Mouse (Mus musculus) midbrain, embryonic 16.5 days (tissue): ENCODE results near the gene Ube2cbp. TPM values are rescaled to one million over a fixed set of nuclear protein-coding genes. Genes with fewer than 3 reads are reported as not detected.
A peak's percentile ranks its signal among the peaks of the same experiment; 100 is the strongest.

ENCODE experiments used
- ATAC-seq: fragments of 200-750 bp; cut with Nextera tagmentation; 2 replicates; pipeline ENCODE4 v1.8.0; 2017; ENCODE audit warnings: moderate TSS enrichment
- H3K27ac ChIP-seq: fragments of 300-500 bp; sonication (generic); 2 replicates; pipeline ENCODE4 v1.5.1; 2014; ENCODE audit warnings: mild to moderate bottlenecking, low read length, mixed read lengths
- H3K27me3 ChIP-seq: fragments of 300-500 bp; sonication (generic); 2 replicates; pipeline ENCODE4 v1.6.1; 2014; ENCODE audit warnings: low read depth, low read length, mixed read lengths; ENCODE audit not compliant: control insufficient read depth, insufficient read depth
- H3K36me3 ChIP-seq: fragments of 300-500 bp; sonication (generic); 2 replicates; pipeline ENCODE4 v1.6.1; 2014; ENCODE audit warnings: mild to moderate bottlenecking, low read length, moderate library complexity, mixed read lengths; ENCODE audit not compliant: control insufficient read depth, insufficient read depth
- H3K4me1 ChIP-seq: fragments of 300-500 bp; sonication (generic); 2 replicates; pipeline ENCODE4 v1.6.1; 2014; ENCODE audit warnings: mild to moderate bottlenecking, low read length, mixed read lengths; ENCODE audit not compliant: control insufficient read depth, insufficient read depth
- H3K4me2 ChIP-seq: fragments of 300-500 bp; sonication (generic); 2 replicates; pipeline ENCODE4 v1.6.1; 2014; ENCODE audit warnings: mild to moderate bottlenecking, low read length, mixed read lengths
- H3K4me3 ChIP-seq: fragments of 300-500 bp; sonication (generic); 2 replicates; pipeline ENCODE4 v1.5.1; 2014; ENCODE audit warnings: low read depth, mild to moderate bottlenecking, low read length, moderate library complexity, mixed read lengths
- H3K9ac ChIP-seq: fragments of 300-500 bp; sonication (generic); 2 replicates; pipeline ENCODE4 v1.6.1; 2014; ENCODE audit warnings: low read depth, low read length, mixed read lengths
- H3K9me3 ChIP-seq: fragments of 300-500 bp; sonication (generic); replicated peaks from 2 replicates; pipeline ENCODE4 v1.6.1; 2014; ENCODE audit warnings: mild to moderate bottlenecking, low read length, mixed read lengths; ENCODE audit not compliant: control insufficient read depth, poor library complexity, severe bottlenecking
- WGBS: fragments of 180-500 bp; shearing (Covaris S2); extraction: QIAGEN DNeasy Blood & Tissue Kit; methylation state at CpG from one replicate; pipeline ENCODE4 v1.1.7; 2014; 5-methylcytosine and 5-hydroxymethylcytosine counted together
- polyA plus RNA-seq: library from polyadenylated mRNA; unstranded; fragments of >200 nt; fragmentation: Nextera tagmentation; extraction: Ambion mirVana; gene quantifications from 2 replicates; pipeline ENCODE4 v1.2.1, GENCODE M21; 2015

The Ube2cbp gene
- polyA plus RNA-seq, 1 experiment from 2014 or later = 7.8 TPM

GRCm38 (mm10) chr9:86393586-86394272, 71.0 kb downstream of the Ube2cbp start:
- 72% methylated on average over 8 of the region's 8 CpGs for WGBS
- Histone ChIP-seq H3K36me3 (no peaks in the 10 kb centered on the region), H3K4me1 (peaks cover 8% of the 10 kb centered on the region), H3K27ac (peak overlapping the region; percentile 38), H3K4me3 (no peak overlapping the region), H3K27me3 (no peaks in the 10 kb centered on the region), H3K4me2 (no peak overlapping the region), H3K9me3 (0 out of 2 replicates have a peak, but pooled peaks cover 3% of the 10 kb centered on the region), H3K9ac (no peak overlapping the region)
- no peak for ATAC-seq

- no peak overlapping the region for H3K27ac ChIP-seq
- H3K27me3 ChIP-seq = no peaks in the 10 kb centered on the region
- H3K4me1 ChIP-seq = peaks cover 10% of the 10 kb centered on the region
- H3K9me3 ChIP-seq = 0 out of 2 replicates have a peak, but pooled peaks cover 3% of the 10 kb centered on the region
- no peaks in the 10 kb centered on the region for H3K36me3 ChIP-seq
- no peak overlapping the region for H3K4me3 ChIP-seq
- no peak overlapping the region for H3K9ac ChIP-seq
- no peak for ATAC-seq
- no peak overlapping the region for H3K4me2 ChIP-seq
Measured at GRCm38 (mm10) chr9:86391467-86391866, 73.3 kb downstream of the Ube2cbp start.

- 0 out of 2 replicates have a peak, but pooled peaks cover 3% of the 10 kb centered on the region for H3K9me3 ChIP-seq
- H3K27ac ChIP-seq = no peak overlapping the region
- no peak for ATAC-seq
- no peak overlapping the region for H3K4me2 ChIP-seq
- H3K4me1 ChIP-seq = peaks cover 10% of the 10 kb centered on the region
- H3K27me3 ChIP-seq = no peaks in the 10 kb centered on the region
- no peak overlapping the region for H3K9ac ChIP-seq
- no peak overlapping the region for H3K4me3 ChIP-seq
- WGBS = 74% methylated on average over 2 of the region's 2 CpGs
- no peaks in the 10 kb centered on the region for H3K36me3 ChIP-seq
Measured at GRCm38 (mm10) chr9:86390713-86391112, 74.0 kb downstream of the Ube2cbp start.

- Histone ChIP-seq H3K4me2 (no peak overlapping the region), H3K27ac (no peak overlapping the region), H3K4me3 (no peak overlapping the region), H3K9ac (no peak overlapping the region), H3K36me3 (no peaks in the 10 kb centered on the region), H3K9me3 (peaks cover 3% of the 10 kb centered on the region; the same call in 1 of the 2 replicates), H3K27me3 (no peaks in the 10 kb centered on the region), H3K4me1 (peaks cover 4% of the 10 kb centered on the region)
- no peak for ATAC-seq
- WGBS = 30% methylated on average over 4 of the region's 4 CpGs
Measured at GRCm38 (mm10) chr9:86388538-86388937, 76.2 kb downstream of the Ube2cbp start.

- H3K4me1 ChIP-seq = no peaks in the 10 kb centered on the region
- H3K27ac ChIP-seq = no peak overlapping the region
- no peak overlapping the region for H3K4me3 ChIP-seq
- no peaks in the 10 kb centered on the region for H3K36me3 ChIP-seq
- 73% methylated on average over 2 of the region's 2 CpGs for WGBS
- H3K9ac ChIP-seq = no peak overlapping the region
- H3K4me2 ChIP-seq = no peak overlapping the region
- H3K27me3 ChIP-seq = no peaks in the 10 kb centered on the region
- no peaks in the 10 kb centered on the region for H3K9me3 ChIP-seq
- ATAC-seq = no peak
Measured at GRCm38 (mm10) chr9:86376923-86377322, 87.8 kb downstream of the Ube2cbp start.

- ATAC-seq = peak; percentile 33; the same call in 1 of the 2 replicates
- no peaks in the 10 kb centered on the region for H3K4me1 ChIP-seq
- H3K36me3 ChIP-seq = no peaks in the 10 kb centered on the region
- H3K9me3 ChIP-seq = no peaks in the 10 kb centered on the region
- WGBS = 31% methylated on average over 12 of the region's 12 CpGs
- no peak overlapping the region for H3K27ac ChIP-seq
- no peak overlapping the region for H3K9ac ChIP-seq
- no peak overlapping the region for H3K4me2 ChIP-seq
- no peaks in the 10 kb centered on the region for H3K27me3 ChIP-seq
- no peak overlapping the region for H3K4me3 ChIP-seq
Measured at GRCm38 (mm10) chr9:86372783-86373567, 91.8 kb downstream of the Ube2cbp start.

GRCm38 (mm10) chr9:86369208-86369607, 95.5 kb downstream of the Ube2cbp start:
- no peaks in the 10 kb centered on the region for H3K27me3 ChIP-seq
- H3K4me2 ChIP-seq = no peak overlapping the region
- no peak overlapping the region for H3K27ac ChIP-seq
- no peaks in the 10 kb centered on the region for H3K4me1 ChIP-seq
- H3K36me3 ChIP-seq = no peaks in the 10 kb centered on the region
- H3K4me3 ChIP-seq = no peak overlapping the region
- 79% methylated on average over 4 of the region's 4 CpGs for WGBS
- no peak overlapping the region for H3K9ac ChIP-seq
- no peak for ATAC-seq
- no peaks in the 10 kb centered on the region for H3K9me3 ChIP-seq

- H3K9ac ChIP-seq = no peak overlapping the region
- no peaks in the 10 kb centered on the region for H3K36me3 ChIP-seq
- H3K27me3 ChIP-seq = no peaks in the 10 kb centered on the region
- no peaks in the 10 kb centered on the region; the same call in 1 of the 2 replicates for H3K4me1 ChIP-seq
- no peak overlapping the region for H3K27ac ChIP-seq
- no peak for ATAC-seq
- H3K4me3 ChIP-seq = no peak overlapping the region
- no peaks in the 10 kb centered on the region for H3K9me3 ChIP-seq
- H3K4me2 ChIP-seq = no peak overlapping the region
- 79% methylated on average over 9 of the region's 9 CpGs for WGBS
Measured at GRCm38 (mm10) chr9:86360536-86360935, 104.2 kb downstream of the Ube2cbp start.

GRCm38 (mm10) chr9:86355851-86356250, 108.9 kb downstream of the Ube2cbp start:
- Histone ChIP-seq H3K4me2 (no peak overlapping the region), H3K27me3 (no peaks in the 10 kb centered on the region), H3K9me3 (no peaks in the 10 kb centered on the region), H3K4me1 (no peaks in the 10 kb centered on the region; the same call in 1 of the 2 replicates), H3K36me3 (no peaks in the 10 kb centered on the region), H3K4me3 (no peak overlapping the region), H3K9ac (no peak overlapping the region), H3K27ac (no peak overlapping the region)
- no peak for ATAC-seq
- 86% methylated on average over 3 of the region's 3 CpGs for WGBS
